Mouse (Mus musculus) cortical plate, adult 2 months (tissue): ENCODE results near the gene Tmem185b.

Experiments used
- CTCF ChIP-seq: fragments of 200-500 bp; IDR thresholded peaks from 2 replicates; pipeline ENCODE4 v1.5.1; 2011; ENCODE audit warnings: mild to moderate bottlenecking, control low read depth, low read length; ENCODE audit not compliant: insufficient read depth; ENCODE audit errors: extremely low read depth
- POLR2A ChIP-seq: fragments of 200-500 bp; IDR thresholded peaks from 2 replicates; pipeline ENCODE4 v1.6.1; 2011; ENCODE audit warnings: mild to moderate bottlenecking, low read length, control low read depth; ENCODE audit not compliant: insufficient read depth; ENCODE audit errors: extremely low read depth

GRCm38 (mm10) chr1:119530941-119531340 lies 5.0 kb downstream of the Tmem185b start:
- TF ChIP-seq CTCF (no peak), POLR2A (no peak)
